Mouse (Mus musculus): ENCODE data around the gene Rsg1. TPM values are rescaled to one million over a fixed set of nuclear protein-coding genes. Genes with fewer than 3 reads are reported as not detected.

Gene Rsg1
- polyA plus RNA-seq, 1 experiment from 2014 or later: 5.0 TPM

- H3K9ac ChIP-seq (ENCODE audit: low read depth, low read length): no peak overlapping the region
- WGBS: 29% methylated on average over 15 of the region's 15 CpGs
- no peak overlapping the region for H3K4me3 ChIP-seq (ENCODE audit: low read length)
- peaks cover 40% of the 10 kb centered on the region for H3K4me1 ChIP-seq (ENCODE audit: control insufficient read depth, insufficient read depth, low read length)
- peak overlapping the region; percentile 36; the same call in 1 of the 2 replicates for H3K4me2 ChIP-seq (replicated peaks; ENCODE audit: low read depth, low read length)
- H3K27me3 ChIP-seq (ENCODE audit: control insufficient read depth, insufficient read depth, low read length): peaks cover 45% of the 10 kb centered on the region
- no peak for ATAC-seq (ENCODE audit: low FRiP score, low TSS enrichment)
- no peaks in the 10 kb centered on the region for H3K9me3 ChIP-seq (ENCODE audit: control insufficient read depth, low read length)
- H3K36me3 ChIP-seq (ENCODE audit: control insufficient read depth, insufficient read depth, low read length): no peaks in the 10 kb centered on the region
- H3K27ac ChIP-seq (ENCODE audit: low read depth, low read length): 0 out of 2 replicates have a peak overlapping the region, but pooled peaks have one; percentile 52
These were observed 28.1 kb downstream of the Rsg1 start for GRCm38 (mm10) chr4:141241861-141242260.

GRCm38 (mm10) chr4:141242651-141243241 is 29.0 kb downstream of the Rsg1 start:
- Histone ChIP-seq H3K4me1 (ENCODE audit: control insufficient read depth, insufficient read depth, low read length) (peaks cover 49% of the 10 kb centered on the region), H3K36me3 (ENCODE audit: control insufficient read depth, insufficient read depth, low read length) (no peaks in the 10 kb centered on the region), H3K27ac (ENCODE audit: low read depth, low read length) (peak overlapping the region; percentile 52; the same call in 1 of the 2 replicates), H3K4me2 (replicated peaks; ENCODE audit: low read depth, low read length) (peak overlapping the region; percentile 36), H3K27me3 (ENCODE audit: control insufficient read depth, insufficient read depth, low read length) (peaks cover 48% of the 10 kb centered on the region), H3K9me3 (ENCODE audit: control insufficient read depth, low read length) (no peaks in the 10 kb centered on the region), H3K9ac (ENCODE audit: low read depth, low read length) (peak overlapping the region; percentile 51; the same call in 1 of the 2 replicates), H3K4me3 (ENCODE audit: low read length) (peak overlapping the region; percentile 24)
- ATAC-seq (ENCODE audit: low FRiP score, low TSS enrichment): 0 out of 2 replicates have a peak, but pooled peaks have one; percentile 9
- 8% methylated on average over 9 of the region's 11 CpGs for WGBS

GRCm38 (mm10) chr4:141243636-141244035 is 29.9 kb downstream of the Rsg1 start:
- no peak for ATAC-seq (ENCODE audit: low FRiP score, low TSS enrichment)
- Histone ChIP-seq H3K27me3 (ENCODE audit: control insufficient read depth, insufficient read depth, low read length) (peaks cover 52% of the 10 kb centered on the region), H3K27ac (ENCODE audit: low read depth, low read length) (no peak overlapping the region), H3K9me3 (ENCODE audit: control insufficient read depth, low read length) (no peaks in the 10 kb centered on the region), H3K4me2 (replicated peaks; ENCODE audit: low read depth, low read length) (peak overlapping the region; percentile 36), H3K4me3 (ENCODE audit: low read length) (peak overlapping the region; percentile 24; the same call in 1 of the 2 replicates), H3K36me3 (ENCODE audit: control insufficient read depth, insufficient read depth, low read length) (no peaks in the 10 kb centered on the region), H3K4me1 (ENCODE audit: control insufficient read depth, insufficient read depth, low read length) (peaks cover 56% of the 10 kb centered on the region), H3K9ac (ENCODE audit: low read depth, low read length) (peak overlapping the region; percentile 51; the same call in 1 of the 2 replicates)
- 50% methylated on average over 5 of the region's 5 CpGs for WGBS

GRCm38 (mm10) chr4:141244401-141244800 is 30.6 kb downstream of the Rsg1 start:
- Histone ChIP-seq H3K9ac (ENCODE audit: low read depth, low read length) (peak overlapping the region; percentile 31; the same call in 1 of the 2 replicates), H3K9me3 (ENCODE audit: control insufficient read depth, low read length) (no peaks in the 10 kb centered on the region), H3K27ac (ENCODE audit: low read depth, low read length) (peak overlapping the region; percentile 67), H3K4me1 (ENCODE audit: control insufficient read depth, insufficient read depth, low read length) (peaks cover 59% of the 10 kb centered on the region), H3K4me2 (replicated peaks; ENCODE audit: low read depth, low read length) (peak overlapping the region; percentile 30), H3K27me3 (ENCODE audit: control insufficient read depth, insufficient read depth, low read length) (peaks cover 59% of the 10 kb centered on the region), H3K4me3 (ENCODE audit: low read length) (peak overlapping the region; percentile 10; the same call in 1 of the 2 replicates), H3K36me3 (ENCODE audit: control insufficient read depth, insufficient read depth, low read length) (no peaks in the 10 kb centered on the region)
- 62% methylated on average over 5 of the region's 5 CpGs for WGBS
- ATAC-seq (ENCODE audit: low FRiP score, low TSS enrichment): no peak

GRCm38 (mm10) chr4:141244931-141245425 is 31.2 kb downstream of the Rsg1 start:
- ATAC-seq (ENCODE audit: low FRiP score, low TSS enrichment): no peak
- Histone ChIP-seq H3K9ac (ENCODE audit: low read depth, low read length) (peak overlapping the region; percentile 31; the same call in 1 of the 2 replicates), H3K4me2 (replicated peaks; ENCODE audit: low read depth, low read length) (peak overlapping the region; percentile 30), H3K4me3 (ENCODE audit: low read length) (peak overlapping the region; percentile 10), H3K4me1 (ENCODE audit: control insufficient read depth, insufficient read depth, low read length) (peaks cover 55% of the 10 kb centered on the region), H3K9me3 (ENCODE audit: control insufficient read depth, low read length) (no peaks in the 10 kb centered on the region), H3K36me3 (ENCODE audit: control insufficient read depth, insufficient read depth, low read length) (no peaks in the 10 kb centered on the region), H3K27me3 (ENCODE audit: control insufficient read depth, insufficient read depth, low read length) (peaks cover 60% of the 10 kb centered on the region), H3K27ac (ENCODE audit: low read depth, low read length) (peak overlapping the region; percentile 67)
- WGBS: 34% methylated on average over 9 of the region's 9 CpGs

DNA sequence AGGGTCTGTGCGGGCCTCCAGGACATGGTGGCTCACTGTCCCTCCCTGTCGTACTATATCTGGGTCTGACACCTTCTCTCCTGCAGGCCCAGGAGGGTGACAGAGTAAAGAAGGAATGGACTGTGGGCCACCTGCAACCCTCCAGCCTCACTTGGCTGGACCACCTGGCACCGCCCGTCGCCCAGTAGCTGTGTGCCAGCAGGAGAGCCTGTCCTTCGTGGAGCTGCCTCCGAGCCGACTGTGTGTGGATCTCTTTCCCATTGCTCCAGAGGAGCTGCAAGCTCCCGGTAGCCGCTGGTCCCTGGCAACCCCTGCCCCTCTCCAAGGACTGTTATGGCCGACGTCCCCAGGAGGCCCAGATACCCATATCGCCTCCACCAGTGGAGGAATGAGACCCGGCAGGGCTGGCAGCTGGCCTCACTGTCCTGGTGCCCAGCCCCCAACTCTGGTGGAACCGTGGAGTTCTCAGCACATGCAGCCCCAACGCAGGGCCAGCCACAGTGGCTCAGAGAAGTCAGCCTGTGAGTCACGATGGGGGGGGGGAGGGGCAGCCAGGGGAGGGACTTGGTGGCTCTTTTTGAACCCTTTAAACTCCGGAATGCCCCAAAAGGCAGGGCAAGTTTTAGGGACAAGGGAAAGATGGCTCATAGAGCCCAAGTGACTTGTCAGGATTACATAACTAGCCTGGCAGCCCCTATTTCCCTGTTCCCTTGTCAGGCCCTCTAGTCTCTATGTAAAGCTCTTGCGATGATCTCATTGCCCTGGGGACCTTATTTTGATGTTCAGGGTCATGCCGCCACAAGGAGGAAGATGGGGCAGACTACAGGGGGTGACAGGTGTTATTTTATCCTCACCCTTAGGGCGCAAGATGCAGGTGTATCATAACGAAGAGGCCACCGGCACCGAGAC is 32.6 kb downstream of the Rsg1 start:
- Histone ChIP-seq H3K4me3 (ENCODE audit: low read length) (no peak overlapping the region), H3K4me2 (replicated peaks; ENCODE audit: low read depth, low read length) (peak overlapping the region; percentile 75; the same call in 1 of the 2 replicates), H3K9ac (ENCODE audit: low read depth, low read length) (no peak overlapping the region), H3K27me3 (ENCODE audit: control insufficient read depth, insufficient read depth, low read length) (peaks cover 58% of the 10 kb centered on the region), H3K4me1 (ENCODE audit: control insufficient read depth, insufficient read depth, low read length) (peaks cover 54% of the 10 kb centered on the region), H3K27ac (ENCODE audit: low read depth, low read length) (no peak overlapping the region), H3K36me3 (ENCODE audit: control insufficient read depth, insufficient read depth, low read length) (no peaks in the 10 kb centered on the region), H3K9me3 (ENCODE audit: control insufficient read depth, low read length) (no peaks in the 10 kb centered on the region)
- ATAC-seq (ENCODE audit: low FRiP score, low TSS enrichment): no peak
- WGBS: 28% methylated on average over 24 of the region's 24 CpGs

GRCm38 (mm10) chr4:141246998-141247350 is 33.2 kb downstream of the Rsg1 start:
- Histone ChIP-seq H3K36me3 (ENCODE audit: control insufficient read depth, insufficient read depth, low read length) (no peaks in the 10 kb centered on the region), H3K4me3 (ENCODE audit: low read length) (peak overlapping the region; percentile 46), H3K9ac (ENCODE audit: low read depth, low read length) (peak overlapping the region; percentile 44; the same call in 1 of the 2 replicates), H3K4me1 (ENCODE audit: control insufficient read depth, insufficient read depth, low read length) (peaks cover 49% of the 10 kb centered on the region), H3K27me3 (ENCODE audit: control insufficient read depth, insufficient read depth, low read length) (peaks cover 52% of the 10 kb centered on the region), H3K4me2 (replicated peaks; ENCODE audit: low read depth, low read length) (peak overlapping the region; percentile 75), H3K9me3 (ENCODE audit: control insufficient read depth, low read length) (no peaks in the 10 kb centered on the region), H3K27ac (ENCODE audit: low read depth, low read length) (no peak overlapping the region)
- no peak for ATAC-seq (ENCODE audit: low FRiP score, low TSS enrichment)
- 8% methylated on average over 17 of the region's 17 CpGs for WGBS

DNA sequence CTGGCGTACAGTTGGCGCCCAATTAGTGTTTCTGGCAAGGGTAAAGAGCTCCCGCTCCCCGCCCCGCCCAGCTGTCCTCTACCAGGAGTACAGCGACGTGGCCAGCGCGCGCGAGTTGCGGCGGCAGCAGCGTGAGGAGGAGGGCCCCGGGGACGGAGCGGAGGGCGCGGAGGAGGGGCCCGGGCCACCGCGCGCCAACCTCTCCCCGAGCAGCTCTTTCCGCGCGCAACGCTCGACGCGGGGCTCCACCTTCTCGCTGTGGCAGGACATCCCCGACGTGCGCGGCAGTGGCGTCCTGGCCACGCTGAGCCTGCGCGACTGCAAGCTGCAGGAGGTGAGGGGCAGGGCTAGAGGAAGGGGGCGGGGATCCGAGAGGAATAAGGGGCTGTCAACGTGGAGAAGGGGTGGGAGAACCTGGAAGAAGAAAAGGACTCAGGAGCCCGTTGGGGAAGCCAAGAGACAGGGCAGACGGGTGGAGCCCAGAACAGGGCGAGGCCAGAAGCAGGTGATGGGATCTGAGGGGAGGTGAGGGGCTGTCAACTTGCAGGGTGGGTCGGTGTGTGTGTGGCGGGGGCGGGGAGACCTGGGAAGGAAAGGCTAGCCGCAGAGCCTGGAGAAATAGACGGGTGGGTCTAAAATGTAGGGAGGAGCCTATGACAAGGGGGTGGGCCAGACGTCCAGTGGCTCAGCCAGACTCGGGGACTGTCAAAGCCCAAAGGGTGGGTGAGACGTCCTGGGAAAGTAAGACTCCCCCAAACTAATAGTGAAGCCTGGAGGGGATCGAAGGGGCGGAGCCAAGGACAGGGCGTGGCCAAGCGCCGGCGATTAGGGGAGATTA is 34.2 kb downstream of the Rsg1 start:
- no peaks in the 10 kb centered on the region for H3K36me3 ChIP-seq (ENCODE audit: control insufficient read depth, insufficient read depth, low read length)
- WGBS: 1% methylated on average over 59 of the region's 60 CpGs
- H3K27me3 ChIP-seq (ENCODE audit: control insufficient read depth, insufficient read depth, low read length): peaks cover 51% of the 10 kb centered on the region
- peaks cover 38% of the 10 kb centered on the region for H3K4me1 ChIP-seq (ENCODE audit: control insufficient read depth, insufficient read depth, low read length)
- H3K4me3 ChIP-seq (ENCODE audit: low read length): peak overlapping the region; percentile 46
- peak; percentile 55 for ATAC-seq (ENCODE audit: low FRiP score, low TSS enrichment)
- H3K4me2 ChIP-seq (replicated peaks; ENCODE audit: low read depth, low read length): peak overlapping the region; percentile 75
- H3K9ac ChIP-seq (ENCODE audit: low read depth, low read length): peak overlapping the region; percentile 44; the same call in 1 of the 2 replicates
- H3K9me3 ChIP-seq (ENCODE audit: control insufficient read depth, low read length): no peaks in the 10 kb centered on the region
- H3K27ac ChIP-seq (ENCODE audit: low read depth, low read length): no peak overlapping the region
